Mouse (Mus musculus) layer of hippocampus, postnatal 10 days (tissue): ENCODE measurements at regions not wholly inside any gene's neighbourhood (a gene's known extent, or its start where the extent isn't known, plus 50 kb on each side); places are given as distances from the start of the nearest gene placed in this dataset.
A peak's percentile ranks its signal among the peaks of the same experiment; 100 is the strongest.

Experiments used
- DNase-seq, 2 experiments: peaks; one replicate each; pipeline ENCODE4 v3.0.0; 2021; ENCODE audit warnings: low spot score in 2 of 2

DNA sequence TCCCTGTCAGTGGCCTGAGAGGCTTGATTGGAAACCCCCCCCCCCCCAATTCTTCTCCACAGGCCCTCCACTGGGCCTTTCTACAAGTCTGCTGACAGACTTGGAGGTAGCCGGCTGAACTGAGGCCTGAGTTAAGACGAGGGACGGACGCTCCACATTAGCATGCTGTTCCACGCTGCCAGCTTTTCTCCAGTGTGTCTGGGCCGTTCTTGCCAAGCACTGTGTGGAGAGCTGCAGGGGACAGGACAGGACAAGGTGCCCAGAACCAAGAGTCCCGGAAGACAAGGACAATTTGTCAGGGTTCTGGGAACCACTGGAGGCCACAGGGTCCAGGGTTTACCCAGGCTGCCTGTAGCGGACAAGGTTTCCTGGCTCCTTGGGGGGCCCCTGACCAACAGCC is 261.9 kb downstream of the Bcor start:
- peak in 1 of 2 experiments; percentile 14 for DNase-seq

GRCm38 (mm10) chrX:11899051-11899450 is 261.1 kb downstream of the Bcor start:
- DNase-seq: no peak

- DNase-seq: no peak
Measured at GRCm38 (mm10) chrX:11899914-11900313, 260.2 kb downstream of the Bcor start.

GRCm38 (mm10) chrX:11901791-11902190 is 258.4 kb downstream of the Bcor start:
- DNase-seq: no peak

DNA sequence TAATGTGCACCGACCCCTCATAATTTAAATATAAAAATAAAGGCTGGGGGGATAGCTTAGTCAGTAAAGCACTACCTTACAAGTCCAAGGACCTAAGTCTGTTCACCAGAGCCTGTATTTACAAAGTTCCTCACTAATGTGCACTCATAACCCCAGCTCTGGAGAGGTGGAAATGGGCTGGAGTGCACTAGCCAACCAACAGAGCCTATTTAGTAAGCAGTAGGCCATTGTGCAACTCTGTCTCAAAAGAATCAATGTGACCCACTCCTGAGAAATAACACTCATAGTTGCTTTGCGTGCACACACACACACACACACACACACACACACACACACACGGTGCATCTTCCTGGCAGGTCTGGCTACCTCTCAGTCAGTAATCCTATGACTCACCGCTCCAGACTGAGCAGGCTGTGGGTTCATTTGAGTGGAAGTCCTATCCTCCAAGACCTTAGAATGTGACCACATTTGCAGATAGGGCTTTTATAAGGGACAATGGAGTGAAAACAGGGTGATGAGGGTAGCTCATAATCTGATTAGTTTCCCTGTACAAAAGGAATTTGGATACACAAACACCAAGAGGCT is 256.9 kb downstream of the Bcor start:
- no peak for DNase-seq

GRCm38 (mm10) chrX:11905231-11905630 is 254.9 kb downstream of the Bcor start:
- DNase-seq: no peak

- DNase-seq: no peak
Measured at GRCm38 (mm10) chrX:11907167-11907566, 253.0 kb downstream of the Bcor start.

- DNase-seq: no peak
Measured at GRCm38 (mm10) chrX:11915984-11916383, 244.2 kb downstream of the Bcor start.

GRCm38 (mm10) chrX:11920231-11920630 is 239.9 kb downstream of the Bcor start:
- no peak for DNase-seq

DNA sequence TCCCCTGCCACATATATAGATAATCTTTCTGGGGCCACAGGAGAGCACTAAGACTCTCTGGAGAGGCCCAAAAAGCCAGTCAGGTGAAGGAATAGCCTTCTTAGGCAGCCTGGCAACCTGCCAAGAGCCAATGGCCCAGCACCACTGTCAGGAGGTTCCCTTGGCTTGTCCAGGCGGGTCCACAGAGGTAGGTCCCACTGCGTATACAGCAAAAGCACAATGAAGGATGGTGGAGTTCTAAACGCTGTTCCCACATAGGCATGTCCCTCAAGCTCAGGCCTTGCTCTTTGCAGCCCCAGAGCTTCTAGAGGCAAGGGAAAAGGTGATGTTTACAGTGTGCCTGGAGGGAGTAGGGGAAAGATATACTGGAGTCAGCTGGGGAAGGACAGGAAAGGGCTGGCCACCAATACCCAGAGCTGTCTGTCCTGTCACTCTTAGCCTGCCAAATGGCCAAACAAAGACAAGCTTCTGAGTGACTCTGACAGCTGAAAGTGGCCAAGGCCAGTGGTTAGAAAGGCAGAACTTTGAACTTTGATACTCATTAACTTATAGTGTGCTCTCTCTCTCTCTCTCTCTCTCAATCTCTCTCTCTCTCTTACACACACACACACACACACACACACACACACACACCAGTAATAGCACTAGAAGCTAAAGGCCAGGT is 235.4 kb downstream of the Bcor start:
- DNase-seq: no peak

GRCm38 (mm10) chrX:11926868-11927535 is 233.2 kb downstream of the Bcor start:
- DNase-seq: no peak

DNA sequence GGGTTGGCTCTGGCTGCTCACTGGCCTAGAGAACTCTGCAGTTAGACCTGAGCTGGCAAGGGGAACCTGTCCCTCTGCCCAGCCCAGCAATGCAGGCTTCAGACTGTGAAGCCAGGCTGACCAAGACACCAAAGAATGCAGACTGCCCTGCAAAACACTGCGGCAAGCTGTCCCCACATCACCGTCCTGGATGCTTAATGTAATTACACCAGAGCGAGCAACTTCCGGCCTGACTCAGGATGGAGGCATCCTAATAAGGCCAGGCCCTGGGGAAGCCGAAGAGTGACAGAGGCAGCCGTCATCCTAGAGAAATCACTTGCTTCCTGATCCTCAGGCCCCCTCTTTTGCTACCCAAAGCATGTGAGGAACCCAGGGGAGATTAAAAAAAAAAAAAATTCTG is 230.7 kb downstream of the Bcor start:
- no peak for DNase-seq

GRCm38 (mm10) chrX:11931432-11931831 is 228.7 kb downstream of the Bcor start:
- no peak for DNase-seq

DNA sequence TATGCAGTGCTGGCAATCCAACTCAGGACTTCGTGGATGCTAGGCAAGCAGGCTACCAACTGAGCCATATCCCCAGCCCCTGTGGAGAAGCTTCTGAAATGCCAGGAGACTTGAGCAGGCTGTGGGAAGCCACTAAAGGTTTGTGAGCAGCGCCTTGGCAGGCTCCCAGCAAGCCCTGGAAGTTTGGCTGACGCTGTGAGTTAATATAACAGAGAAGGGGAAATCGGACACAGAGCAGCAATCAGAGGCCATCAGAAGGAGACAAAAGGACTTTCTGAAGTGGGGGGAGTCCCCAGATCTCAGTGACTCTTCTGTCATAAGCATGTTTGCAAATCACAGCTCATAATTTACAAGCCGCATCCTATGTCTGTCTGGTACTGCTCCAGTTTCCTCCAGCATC is 224.8 kb downstream of the Bcor start:
- DNase-seq: peak; percentile 22 to 44

- no peak for DNase-seq
Measured at GRCm38 (mm10) chrX:11940246-11940645, 219.9 kb downstream of the Bcor start.

DNA sequence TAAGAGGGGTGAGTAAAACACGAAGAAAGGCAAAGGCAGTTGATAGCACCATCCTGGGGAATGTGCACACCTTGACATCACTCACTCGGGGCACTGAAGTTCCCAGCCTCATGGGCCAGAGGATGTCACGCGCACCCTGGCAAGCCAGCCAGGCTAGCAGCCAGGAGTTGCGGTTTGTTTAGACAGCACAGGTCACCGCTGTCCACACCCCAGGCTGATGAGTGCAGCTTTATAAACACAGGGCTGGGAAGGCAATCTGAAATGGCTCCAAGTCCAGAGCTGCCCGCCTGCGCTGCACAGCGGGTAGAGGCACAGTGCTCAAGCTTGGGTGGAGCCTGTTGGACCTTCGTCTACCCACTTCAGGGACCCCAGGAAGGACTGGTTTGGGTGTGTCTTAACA is 216.8 kb downstream of the Bcor start:
- no peak for DNase-seq

GRCm38 (mm10) chrX:11944574-11944973 is 215.6 kb downstream of the Bcor start:
- no peak for DNase-seq

GRCm38 (mm10) chrX:11945280-11945679 is 214.9 kb downstream of the Bcor start:
- no peak for DNase-seq

DNA sequence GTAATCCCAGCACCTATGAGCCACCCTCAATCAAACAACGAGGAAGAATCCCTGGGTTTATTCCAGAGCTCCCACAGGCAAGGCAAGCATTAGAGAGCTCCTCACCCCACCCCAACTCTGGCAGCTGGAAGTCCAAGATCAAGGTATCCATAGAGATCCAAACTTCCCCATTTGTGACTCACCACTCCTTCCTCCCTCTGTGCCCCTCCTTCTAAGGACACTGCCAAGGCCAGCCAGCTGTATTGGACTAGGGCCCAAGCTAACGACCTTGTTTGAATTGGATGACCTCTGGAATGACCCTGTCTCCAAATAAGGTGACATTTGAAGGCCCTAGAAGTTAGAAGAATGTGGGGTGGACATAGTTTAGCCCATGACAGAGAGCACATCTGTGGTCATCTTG is 208.0 kb downstream of the Bcor start:
- DNase-seq: no peak

GRCm38 (mm10) chrX:11956194-11956593 is 204.0 kb downstream of the Bcor start:
- no peak for DNase-seq

- DNase-seq: no peak
Measured at GRCm38 (mm10) chrX:11957011-11957410, 203.1 kb downstream of the Bcor start.

DNA sequence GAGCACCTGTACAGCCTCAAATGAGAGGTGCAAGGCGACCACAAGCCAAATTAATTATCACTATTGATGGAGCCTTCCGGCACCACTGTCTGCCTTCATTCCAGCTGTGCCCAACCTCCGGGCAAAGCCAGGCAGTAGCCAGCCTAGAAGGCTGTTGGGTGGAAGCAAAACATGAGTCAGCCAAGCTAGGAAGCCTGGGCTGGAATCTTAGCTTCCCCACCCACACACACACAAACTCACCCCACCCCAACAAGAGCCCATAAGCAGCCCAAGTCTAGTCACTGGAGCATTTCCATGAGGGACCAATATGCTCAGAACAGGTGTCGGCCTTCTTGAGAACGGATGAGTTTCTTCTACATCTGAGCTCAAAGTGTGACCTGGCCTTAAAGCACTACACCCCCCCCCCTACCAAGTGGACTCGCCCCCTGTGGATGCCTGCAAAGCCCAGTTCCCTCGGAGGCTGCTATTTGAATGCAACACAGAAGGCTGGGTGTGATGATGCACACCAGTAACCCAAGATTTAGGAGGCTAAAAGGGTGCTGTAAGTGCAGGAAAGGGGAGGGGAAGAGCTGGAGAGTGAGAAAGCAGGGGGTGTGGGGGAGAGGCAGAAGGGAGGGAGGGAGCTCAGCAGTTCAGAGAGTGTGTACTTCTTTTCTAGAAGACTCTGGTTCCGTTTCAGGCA is 200.1 kb downstream of the Bcor start:
- no peak for DNase-seq
